Mouse (Mus musculus): Measurements from ENCODE around the gene Ddx60.

- TF ChIP-seq CTCF (IDR thresholded peaks at IDR 0.05; ENCODE audit: insufficient read depth, low read length), result no peak
- TF ChIP-seq POLR2A (IDR thresholded peaks at IDR 0.05; ENCODE audit: borderline replicate concordance, extremely low read depth, low read depth, low read length), result no peak
Measured at GRCm38 (mm10) chr8:61913957-61914356, 13.9 kb upstream of the Ddx60 start.
